Mouse (Mus musculus) CH12F3 (cell line): ENCODE measurements around the gene Pde4d.

Source experiments
- in situ Hi-C: fragments of 300-500 bp; cut with MboI; formaldehyde crosslinking; loops from 2 replicates; pipeline ENCODE4 v1.14.3; 2020; ENCODE audit warnings: low sequenced_read_pairs

Pde4d gene

DNA sequence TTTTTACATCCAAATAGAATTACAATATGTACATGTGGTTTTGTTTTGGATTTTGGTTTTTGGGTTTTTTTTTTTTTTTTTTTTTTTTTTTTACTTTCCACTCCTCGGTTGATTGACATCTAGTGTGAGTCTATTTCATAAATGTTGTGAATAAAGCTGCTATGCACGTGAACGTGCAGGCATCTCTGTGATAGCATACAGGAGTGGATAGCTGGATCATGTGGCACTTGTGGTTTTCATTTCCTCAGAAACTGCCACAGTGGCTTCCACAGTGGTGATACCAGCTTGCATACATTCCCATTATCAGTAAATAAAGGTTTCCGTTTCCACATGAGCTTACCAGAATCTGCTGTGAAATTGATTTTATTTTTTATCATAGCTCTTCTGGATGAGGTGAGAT lies 506.3 kb downstream of the Pde4d start:
- in situ Hi-C loops = no loop called here

DNA sequence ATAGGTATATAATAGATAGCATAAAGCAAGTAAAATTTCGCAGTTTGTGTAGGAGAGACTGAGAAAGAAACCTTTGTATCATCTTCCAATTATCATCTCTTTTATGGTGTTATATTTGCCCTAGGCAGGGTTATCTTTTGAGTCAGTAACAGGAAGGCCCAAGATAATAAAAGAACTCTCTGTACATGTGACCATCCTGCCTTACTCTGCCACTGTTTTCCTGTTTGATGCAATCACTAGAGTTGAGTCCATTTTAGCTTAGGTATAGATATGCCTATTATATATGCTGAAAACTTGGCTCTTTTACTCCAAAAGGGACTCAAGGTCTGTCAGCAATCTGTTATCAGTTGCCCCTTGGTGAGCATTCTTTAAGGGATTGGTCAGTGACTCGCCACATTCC lies 514.3 kb downstream of the Pde4d start:
- in situ Hi-C loops = no loop called here

DNA sequence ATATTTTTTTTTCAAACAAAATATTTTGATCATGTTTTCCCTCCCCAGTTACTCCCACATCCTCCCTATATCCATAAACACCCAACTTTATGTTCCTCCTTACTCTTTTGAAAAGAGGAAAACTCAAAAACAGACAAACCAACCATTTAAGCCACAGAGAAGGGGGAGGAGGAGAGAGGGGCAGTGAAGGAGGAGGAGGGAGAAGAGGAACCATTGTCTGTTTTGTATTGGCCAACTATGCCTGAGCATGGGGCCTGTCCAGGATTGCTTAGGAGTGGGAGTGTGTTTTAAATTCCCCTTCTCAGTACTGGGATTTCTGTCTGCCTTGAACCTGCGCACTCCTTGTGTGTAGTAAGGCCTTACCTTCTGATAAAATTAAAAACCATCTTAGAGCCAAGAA lies 531.4 kb downstream of the Pde4d start:
- in situ Hi-C loops = no loop called here

DNA sequence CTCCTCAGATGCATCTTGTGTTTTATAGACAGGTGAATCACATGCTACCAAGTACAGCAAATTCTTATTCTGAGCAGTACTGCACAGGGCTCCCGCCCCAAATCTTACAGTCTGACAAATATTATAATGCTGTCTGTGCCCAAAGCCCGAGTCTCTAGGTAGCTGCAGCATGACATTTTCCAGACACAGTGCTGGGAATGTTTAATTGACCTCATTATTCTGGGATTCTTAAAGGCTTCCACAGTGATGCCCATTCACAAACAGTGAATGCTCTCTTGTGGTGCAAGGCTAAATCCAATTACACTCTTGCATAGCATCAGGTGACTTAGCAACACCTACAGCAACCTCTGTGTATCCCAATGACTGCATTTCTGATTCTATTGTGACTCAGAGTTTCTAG lies 549.0 kb downstream of the Pde4d start:
- in situ Hi-C loops = no loop called here

DNA sequence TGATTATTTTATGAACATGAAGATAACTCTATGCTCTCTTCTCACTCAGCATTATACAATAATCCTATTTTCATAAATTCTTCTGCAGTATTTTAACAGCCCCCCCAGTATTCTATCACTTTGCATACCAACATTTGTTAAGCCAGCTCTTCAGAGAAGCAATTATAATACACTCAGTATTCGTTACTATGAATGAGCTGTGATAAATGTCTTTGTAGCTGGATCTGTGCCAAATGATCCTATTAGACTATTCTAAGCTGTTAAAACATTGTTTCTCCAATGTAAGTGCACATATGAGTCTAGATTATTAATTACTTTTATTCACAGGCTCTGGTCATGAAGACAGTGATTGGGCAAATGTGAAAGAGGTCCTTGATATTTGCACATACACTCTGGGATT lies 575.0 kb downstream of the Pde4d start:
- in situ Hi-C loops = no loop called here

DNA sequence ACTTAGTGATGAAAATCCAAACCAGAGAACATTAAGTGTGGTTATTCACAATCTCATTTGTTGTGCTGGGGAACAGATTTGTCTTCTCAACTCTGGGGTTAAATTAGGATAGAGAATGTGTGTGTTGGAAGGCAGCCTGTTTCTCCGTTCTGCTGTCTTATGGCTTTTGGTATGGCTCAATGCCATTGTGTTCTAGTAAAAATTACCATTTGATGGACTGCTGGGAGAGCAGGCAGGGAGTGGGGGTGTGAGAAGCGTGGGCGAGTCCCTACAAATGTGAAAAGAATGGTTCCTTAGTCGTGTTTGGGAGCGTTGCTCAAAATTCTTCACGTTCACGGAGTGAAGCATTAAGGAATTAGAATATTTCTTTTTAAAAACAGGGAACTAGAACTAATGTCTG lies 597.4 kb downstream of the Pde4d start:
- in situ Hi-C loops = no loop called here

DNA sequence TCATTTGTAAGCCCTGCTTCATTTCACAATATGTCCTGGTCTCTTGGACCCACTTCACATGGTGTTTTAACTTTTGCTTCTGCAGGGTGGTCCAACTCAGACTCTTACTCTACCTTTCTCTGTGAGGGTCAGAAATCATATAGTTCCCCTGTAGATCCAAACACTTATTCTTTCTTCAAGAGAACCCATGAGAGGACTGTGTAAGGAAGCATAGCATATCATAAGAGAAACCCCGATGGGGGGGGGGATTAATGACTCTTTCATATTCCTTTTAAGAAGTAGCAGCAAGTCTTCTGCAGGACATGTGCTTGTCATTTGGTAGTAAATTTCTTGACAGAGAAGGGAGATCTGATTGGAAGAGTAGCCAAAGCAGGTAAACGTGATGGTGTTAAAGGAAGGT lies 603.1 kb downstream of the Pde4d start:
- in situ Hi-C loops = no loop called here

DNA sequence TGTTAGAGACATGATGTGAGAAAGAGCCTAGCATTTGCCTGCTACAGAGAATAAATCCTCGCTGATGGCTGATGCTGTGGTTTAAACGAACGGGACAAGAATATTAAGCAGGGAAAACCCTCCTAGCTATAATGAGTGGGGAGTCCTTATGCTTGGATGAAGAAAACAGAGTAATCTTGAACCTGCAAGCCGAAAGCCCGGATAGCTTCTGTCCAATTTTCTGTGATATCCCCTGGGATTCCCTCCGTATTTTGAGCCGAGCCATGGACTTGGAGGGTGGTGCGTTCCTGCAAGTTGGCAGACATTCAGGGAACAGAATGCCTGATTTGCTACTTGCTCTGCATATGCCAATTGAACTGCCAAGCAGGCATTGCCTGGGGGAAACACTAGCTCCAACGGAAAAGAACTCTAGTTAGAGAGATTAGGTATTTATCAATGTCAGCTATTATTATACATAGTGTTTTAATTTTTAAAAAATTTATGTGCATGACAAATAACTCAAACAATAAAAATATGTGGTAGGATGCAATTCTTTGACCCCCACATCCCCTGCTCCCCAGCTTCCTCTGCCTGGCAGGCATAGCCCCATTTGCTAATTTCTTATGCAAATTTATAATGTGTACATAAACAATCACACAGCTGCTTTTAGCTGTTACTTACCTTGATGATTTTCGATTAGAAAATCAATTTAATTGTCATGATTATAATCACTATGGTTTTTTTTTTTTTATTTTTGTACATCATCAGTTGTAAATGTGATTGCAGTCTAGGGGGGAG lies 603.7 kb downstream of the Pde4d start:
- in situ Hi-C loops = no loop called here

DNA sequence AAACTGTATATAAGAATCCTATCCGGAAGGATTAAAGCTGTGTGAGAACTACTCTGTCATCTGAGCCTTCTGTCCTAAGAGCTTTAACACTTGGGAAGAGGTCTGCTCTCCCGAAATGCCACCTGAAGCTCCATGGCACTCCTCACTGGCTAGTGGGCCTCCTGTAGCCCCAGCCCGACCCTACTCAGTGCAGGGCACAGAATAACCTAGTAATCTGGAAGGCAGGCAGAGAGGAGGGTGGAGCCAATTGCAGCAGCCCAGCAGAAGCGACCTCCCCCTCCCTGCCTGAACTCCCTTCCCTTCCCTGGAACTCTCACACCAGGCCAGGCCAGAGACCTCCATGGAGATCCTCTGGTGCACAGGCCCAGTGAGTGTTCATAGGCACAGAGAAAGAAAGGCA lies 608.3 kb downstream of the Pde4d start:
- in situ Hi-C loops = no loop called here

DNA sequence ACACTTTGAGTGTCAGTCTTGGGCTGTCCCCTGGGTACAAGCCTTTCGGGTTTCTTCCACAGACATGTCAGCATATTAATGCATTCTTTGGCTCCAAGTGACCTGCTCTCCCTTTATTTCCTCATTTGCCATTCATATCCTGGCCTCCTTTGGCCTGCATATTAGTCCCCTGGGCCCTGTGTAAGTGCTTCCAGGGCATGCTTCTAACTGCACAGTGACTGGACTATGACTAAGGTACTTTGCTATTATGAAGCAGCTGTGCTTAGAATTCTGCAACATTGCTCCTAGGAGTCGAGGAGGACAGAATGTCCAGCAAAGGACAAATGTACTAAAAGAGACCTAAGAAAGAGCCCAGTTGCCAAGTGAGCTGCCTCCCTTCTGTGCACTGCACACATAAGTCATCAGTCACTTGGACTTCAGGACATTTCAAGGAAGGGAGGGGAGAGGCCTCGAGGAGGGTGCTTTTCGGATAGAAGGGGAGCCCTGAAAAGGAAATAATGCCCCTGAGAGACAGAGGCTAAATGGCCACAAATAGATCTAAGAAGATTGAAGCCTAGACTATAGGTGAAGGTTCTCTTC lies 616.9 kb downstream of the Pde4d start:
- in situ Hi-C loops = no loop called here

DNA sequence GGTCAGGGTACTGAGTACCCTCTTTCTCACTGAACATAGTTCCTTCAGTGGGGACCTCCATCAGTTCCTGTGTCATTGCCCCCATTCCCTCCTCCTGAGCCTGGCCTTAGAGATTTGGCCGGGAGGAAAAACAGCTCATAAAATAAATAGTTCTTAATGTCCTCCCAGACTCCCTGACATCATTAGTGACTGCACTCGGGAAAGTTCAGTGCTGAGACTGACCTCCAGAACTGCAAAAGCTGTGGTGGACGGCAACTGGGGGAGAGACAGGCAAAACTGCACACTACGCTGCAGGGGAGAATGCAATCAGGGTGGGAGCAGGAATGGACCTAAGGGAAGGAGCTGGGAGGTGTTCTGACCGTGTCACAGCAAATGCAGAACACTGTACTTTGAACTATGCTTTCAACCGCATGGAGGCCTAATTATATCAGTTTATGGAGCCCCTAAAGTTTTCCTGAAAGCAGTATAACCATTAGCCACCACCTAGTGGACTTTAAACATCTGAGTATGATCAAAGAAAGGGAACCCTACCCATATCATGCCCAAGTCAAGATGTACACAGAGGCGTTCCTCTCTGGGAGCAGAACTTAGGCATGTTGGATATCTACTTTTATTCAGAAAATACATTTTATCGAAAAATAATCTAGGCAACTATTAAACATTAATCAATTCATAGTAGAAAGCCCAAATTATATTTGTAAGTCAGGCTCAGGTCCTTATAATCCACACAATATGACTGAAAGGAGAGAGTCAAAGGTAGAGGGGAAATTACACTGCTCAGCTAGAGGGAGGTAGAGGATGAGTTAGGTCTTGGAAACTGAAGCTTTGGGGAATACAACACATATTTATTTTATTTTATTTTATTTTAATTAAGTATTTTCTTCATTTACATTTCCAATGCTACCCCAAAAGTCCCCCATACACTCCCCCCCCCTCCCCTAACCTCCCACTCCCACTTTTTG lies 618.8 kb downstream of the Pde4d start:
- in situ Hi-C loops = no loop called here

DNA sequence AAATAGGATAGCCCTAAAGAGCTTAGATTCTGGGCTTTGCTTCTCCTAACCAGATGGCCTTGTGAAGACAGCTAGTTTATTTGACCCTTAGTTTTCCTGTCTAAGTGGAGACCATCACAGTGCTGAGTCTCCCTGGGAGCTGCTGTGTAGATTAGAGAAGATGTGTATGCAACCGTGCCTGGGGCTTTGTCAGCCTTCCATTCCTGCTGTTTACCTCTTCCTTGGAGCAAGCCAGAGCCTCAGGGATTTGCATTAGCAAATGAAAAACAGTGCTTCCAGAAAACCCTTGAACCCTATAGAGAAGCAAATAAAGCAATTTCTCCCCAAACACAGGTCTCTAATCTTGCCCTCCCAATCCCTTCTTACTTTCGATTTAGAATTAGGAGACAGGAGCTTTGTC lies 623.6 kb downstream of the Pde4d start:
- in situ Hi-C loops = no loop called here

DNA sequence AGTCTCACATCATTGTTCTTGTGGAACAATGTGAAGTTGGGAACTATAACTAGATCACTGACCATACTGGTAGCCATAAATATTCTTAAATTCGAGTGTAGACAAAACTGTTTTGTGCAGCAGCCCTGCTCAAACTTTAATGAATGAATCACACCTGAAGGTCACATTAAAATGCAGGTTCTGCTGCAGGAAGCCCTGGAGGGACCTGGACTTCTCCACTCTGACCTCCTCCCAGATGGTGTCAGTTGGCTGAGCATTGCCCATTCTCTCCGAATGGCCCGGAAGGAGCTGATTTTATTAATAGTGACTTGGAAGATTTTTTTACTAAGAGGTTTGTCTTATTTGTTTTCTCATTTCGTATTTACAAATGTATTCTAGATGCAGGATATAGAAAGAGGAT lies 624.3 kb downstream of the Pde4d start:
- in situ Hi-C loops = no loop called here

DNA sequence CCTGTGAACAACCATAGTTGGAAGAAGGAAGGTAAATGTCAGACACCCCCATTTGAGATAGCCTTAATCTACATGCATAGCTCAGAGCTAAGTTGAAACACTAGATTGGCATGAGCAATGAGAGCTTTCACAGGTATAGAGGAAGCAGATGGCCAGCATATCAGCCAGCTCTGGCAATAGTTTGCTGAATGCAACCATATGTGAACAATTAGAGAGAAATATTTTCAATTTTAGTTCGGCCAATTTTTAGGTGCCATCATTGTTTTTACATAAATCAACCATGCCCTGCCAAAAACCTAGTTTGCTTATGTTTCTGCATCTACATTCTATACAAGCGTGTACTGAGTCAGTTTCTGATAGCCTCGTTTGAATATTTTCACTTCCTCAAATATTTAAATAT lies 642.9 kb downstream of the Pde4d start:
- in situ Hi-C loops = no loop called here

DNA sequence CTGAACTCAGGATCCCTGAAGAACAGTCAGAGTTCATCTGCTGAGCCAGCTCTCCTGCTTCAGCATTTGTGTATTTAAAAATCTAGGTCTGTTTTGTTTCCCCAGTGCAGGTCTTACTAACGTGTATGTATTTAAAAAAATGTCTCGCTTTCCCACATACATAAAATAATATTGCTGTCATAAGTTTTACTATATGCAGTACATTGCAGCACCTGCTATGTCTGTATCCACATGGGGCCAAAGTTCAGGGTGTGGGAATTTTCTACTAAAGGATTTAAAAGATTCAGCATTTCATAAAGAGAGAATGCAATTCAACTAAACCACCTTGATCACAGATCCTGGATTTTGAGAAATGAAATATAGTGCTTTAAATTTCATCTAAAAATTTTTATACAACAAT lies 646.9 kb downstream of the Pde4d start:
- in situ Hi-C loops = no loop called here

DNA sequence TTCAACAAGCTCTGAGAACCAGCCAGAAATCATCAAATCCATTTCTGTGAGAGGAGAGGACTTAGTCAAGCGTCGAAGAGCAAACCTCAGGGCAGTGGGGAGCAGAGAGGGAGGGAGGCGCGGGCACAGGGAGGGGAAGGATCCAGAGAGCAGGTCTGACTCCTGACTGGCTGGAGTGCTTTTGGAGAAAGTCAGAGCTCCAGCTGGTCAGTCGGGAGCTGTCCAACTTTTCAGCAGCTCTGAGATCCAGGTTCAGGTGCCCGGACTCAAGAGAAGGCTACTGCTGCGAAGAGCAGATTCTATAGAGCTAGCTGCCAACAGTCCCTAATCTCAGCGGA lies 666.2 kb downstream of the Pde4d start:
- in situ Hi-C loops = no loop called here

DNA sequence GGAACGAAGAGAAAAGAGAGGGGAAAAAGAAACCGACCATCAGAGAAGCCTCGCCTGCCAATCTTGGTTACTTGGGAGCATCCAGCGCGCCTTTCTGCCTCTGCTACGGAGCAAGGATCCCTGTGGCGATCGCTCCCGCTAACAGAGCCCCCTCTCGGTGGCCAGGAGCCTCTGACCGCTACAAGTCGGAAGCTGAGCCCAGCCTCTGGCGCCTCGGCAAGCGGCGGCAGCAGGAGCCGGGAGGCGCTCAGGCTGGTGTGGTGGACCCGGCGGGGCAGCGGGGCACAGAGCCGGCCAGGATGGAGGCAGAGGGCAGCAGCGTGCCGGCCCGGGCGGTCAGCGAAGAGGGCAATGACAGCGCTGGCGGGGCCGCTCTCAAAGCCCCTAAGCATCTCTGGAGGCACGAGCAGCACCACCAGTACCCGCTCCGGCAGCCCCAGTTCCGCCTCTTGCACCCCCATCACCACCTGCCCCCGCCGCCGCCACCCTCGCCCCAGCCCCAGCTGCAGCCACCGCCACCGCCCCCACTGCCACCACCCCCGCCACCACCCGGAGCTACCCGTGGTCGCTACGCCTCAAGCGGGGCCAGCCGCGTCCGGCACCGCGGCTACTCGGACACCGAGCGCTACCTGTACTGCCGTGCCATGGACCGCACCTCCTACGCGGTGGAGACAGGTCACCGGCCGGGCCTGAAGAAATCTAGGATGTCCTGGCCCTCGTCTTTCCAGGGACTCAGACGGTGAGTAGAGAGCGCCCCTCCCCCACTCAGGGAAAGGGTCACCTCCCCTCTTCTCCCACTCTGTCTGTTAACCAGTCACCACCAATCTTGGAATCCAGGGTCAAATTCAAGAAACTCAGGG lies 666.8 kb downstream of the Pde4d start:
- in situ Hi-C loops = no loop called here

DNA sequence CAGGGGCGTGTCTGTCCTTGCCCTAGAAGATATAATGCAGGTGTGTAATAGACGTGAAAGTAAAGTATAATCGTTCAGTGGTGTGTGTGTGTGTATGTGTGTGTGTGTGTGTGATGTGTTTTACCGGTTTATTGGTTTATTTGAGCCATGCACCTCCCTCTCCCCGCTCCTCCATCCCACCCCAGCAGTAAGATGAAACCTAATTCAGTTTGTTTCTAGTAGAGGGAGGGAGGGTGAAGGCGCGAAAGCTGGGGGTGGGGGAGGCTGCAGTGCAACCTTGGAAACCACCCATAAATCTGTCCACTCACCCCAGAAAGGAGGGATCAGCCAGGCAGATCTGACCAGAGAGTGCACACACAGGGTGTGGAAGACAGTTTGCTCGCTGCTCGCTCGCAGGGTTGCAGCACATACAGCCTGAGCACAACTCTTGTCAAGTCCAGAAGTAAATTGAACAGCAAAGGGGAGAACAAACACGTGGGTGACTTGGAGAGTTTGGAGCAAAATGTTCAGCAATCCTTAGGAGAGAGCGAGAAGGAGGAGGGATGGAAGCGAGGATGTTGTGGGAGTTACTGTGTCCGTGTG lies 667.6 kb downstream of the Pde4d start:
- in situ Hi-C loops = no loop called here

DNA sequence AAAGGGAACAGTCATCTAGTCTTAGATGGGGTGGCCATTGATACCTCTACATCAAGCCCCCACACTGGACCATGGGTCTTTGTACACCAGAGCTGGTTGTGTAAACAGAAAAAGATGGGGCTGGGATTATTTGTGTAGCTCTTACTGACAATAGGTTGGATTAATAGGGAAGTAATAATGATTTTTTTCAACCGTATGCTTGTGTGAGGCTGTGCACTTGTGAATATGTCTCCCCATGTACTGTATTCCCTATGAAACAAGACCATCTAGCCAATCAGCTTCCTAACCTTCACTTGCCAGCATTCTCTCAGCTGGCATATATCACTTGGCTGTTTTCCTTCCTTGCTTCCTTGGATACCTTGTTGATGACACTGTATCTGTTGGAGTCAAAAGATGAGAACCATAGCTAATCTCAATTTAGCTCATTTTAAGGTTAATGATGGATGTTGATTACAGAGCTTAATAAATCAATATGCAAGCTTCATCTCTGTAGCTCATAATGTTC lies 668.6 kb downstream of the Pde4d start:
- in situ Hi-C loops = no loop called here

DNA sequence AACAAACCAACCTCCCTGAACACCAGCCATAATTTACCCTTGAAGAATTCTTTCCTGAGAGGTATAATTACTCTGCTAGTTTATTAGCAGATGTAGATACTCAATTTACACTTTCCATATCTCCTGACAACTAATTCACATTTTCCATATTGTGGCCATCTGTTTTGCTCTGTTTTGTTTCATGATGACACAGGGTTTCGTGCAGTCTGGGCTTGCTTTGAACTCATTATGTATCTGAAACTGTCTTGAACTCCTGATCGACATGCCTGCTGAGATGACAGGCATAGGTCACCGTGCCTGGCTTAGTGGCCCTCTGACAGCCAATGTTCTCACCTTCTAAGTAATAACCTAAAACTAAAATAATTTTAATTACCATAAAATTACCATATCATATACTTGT lies 672.1 kb downstream of the Pde4d start:
- in situ Hi-C loops = no loop called here
